Mouse (Mus musculus) cortical plate, adult 2 months (tissue): ENCODE results near the gene Ppp1r12c.

Source experiments
- CTCF ChIP-seq: fragments of 200-500 bp; IDR thresholded peaks from 2 replicates; pipeline ENCODE4 v1.5.1; 2011; ENCODE audit warnings: mild to moderate bottlenecking, control low read depth, low read length; ENCODE audit not compliant: insufficient read depth; ENCODE audit errors: extremely low read depth
- POLR2A ChIP-seq: fragments of 200-500 bp; IDR thresholded peaks from 2 replicates; pipeline ENCODE4 v1.6.1; 2011; ENCODE audit warnings: mild to moderate bottlenecking, low read length, control low read depth; ENCODE audit not compliant: insufficient read depth; ENCODE audit errors: extremely low read depth

DNA sequence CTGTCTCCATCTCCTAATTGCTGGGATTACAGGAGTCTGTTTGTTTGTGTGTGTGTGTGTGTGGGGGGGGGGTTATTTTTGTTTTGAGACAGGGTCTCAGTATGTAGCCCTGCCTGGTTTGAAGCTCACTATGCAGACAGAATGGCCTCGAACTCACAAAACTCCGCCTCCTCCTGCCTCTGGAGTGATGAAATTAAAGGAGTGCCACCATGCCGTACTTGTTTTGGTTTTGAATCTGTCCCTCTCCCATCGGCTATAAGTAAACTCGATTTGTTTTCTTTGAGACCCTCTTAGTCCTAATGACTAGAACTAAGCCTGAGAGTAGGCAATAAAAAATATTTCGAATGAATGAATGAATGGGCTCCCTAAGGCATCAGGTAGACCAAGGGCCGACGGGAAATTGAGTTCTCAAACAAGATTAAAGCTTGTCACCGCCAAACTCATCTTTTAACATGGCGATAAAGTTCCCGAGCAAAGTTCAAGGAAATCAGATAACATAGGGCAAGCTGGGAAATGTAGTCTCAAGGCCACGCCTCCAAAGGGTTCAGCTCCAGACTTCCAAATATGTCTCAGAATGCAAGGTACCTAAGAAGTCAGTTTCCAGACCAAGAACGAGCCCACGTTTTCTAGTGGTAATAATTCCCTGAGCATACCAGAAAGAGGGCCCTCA is 1.1 kb upstream of the Ppp1r12c start:
- no peak for TF ChIP-seq CTCF
- TF ChIP-seq POLR2A, result no peak
